Mouse (Mus musculus): ENCODE data around the gene 4933411K16Rik.

4933411K16Rik gene

DNA sequence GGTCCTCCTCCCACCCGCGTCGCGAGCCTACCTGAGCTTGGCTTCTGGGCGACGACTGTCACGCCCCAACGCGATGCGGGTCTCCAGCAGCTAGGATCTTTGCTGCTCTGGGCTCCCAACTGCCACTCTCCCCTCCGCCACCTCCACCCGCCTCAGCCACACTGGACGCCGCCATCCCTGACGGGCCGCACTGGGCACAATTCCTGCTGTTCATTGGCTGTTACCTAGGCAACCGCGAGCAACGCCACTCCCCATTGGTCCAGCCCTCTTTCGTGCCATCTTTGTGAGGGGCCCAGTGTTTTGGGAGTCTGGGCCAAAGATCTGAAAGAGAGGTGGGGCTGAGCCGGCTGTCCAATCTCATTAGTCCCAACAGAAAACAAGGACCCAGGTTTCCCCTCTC is 34.1 kb downstream of the 4933411K16Rik start, which contains the start of gene Morn4:
Gene Morn4, minus strand, starts transcription at position 192 of the 400 bp plus-strand sequence.
- TF ChIP-seq GATA4 (IDR thresholded peaks at IDR 0.05; ENCODE audit: insufficient replicate concordance, low read length), result no peak

DNA sequence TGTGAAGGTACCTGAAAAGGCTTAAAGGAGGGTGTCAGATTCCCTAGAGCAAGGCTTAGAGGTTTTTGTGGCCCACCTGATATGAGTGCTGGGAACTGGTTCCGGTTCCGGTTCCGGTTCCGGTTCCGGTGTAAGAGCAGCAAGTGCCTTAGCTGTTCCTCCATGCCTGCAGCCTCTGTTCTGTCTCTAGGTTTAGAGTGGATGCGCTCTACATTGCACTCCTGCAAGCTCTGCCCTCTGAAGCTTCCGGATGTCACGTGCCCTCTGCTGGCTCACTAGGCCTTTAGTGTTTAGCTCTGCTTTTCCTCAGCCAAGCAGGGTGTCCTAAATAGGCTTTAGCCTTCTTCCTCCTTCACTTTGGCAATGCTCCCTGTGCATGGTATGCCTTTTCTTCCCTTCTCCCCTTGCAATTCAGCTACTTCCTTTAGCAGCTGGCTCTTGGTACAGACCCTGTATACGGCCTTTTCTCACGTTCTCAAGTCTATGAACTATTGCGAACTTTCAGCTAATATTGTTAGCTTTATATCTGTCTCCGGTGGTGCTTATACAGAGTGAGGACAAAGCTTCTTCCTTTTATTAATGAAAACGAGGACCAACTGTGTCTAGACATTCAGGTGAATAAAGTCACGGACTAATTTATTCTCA is 37.2 kb downstream of the 4933411K16Rik start:
- TF ChIP-seq GATA4 (IDR thresholded peaks at IDR 0.05; ENCODE audit: insufficient replicate concordance, low read length), result no peak

- TF ChIP-seq GATA4 (IDR thresholded peaks at IDR 0.05; ENCODE audit: insufficient replicate concordance, low read length), result peak; percentile 51; the same call in 1 of the 2 replicates
Observed at GRCm38 (mm10) chr19:42089748-42090595, 37.9 kb downstream of the 4933411K16Rik start, which contains the start of gene Pi4k2a. Gene Pi4k2a, plus strand, starts transcription at chr19:42090470.

DNA sequence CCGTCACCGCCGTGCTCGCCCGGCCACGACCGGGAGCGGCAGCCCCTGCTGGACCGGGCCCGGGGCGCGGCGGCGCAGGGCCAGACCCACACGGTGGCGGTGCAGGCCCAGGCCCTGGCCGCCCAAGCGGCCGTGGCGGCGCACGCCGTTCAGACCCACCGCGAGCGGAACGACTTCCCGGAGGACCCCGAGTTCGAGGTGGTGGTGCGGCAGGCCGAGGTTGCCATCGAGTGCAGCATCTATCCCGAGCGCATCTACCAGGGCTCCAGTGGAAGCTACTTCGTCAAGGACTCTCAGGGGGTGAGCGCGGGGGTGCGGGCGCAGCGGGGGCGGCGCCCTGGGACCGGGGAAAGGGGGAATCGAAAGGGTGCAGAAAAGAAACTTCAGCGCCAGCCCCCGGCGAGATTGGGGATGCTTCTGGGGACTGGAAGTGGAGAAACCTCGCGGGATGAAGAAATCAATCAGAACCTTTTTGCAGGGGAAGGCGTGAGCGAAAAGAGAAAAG is 38.6 kb downstream of the 4933411K16Rik start:
- no peak for TF ChIP-seq GATA4 (IDR thresholded peaks at IDR 0.05; ENCODE audit: insufficient replicate concordance, low read length)

- no peak for TF ChIP-seq GATA4 (IDR thresholded peaks at IDR 0.05; ENCODE audit: insufficient replicate concordance, low read length)
Observed at GRCm38 (mm10) chr19:42099406-42099805, 47.4 kb downstream of the 4933411K16Rik start.
